Mouse (Mus musculus) bone marrow macrophage, adult 2 months (primary cell): ENCODE results near the gene Gnptab.

Experiments
- CTCF ChIP-seq: IDR thresholded peaks from 2 replicates; pipeline ENCODE4 v1.5.1; 2012; ENCODE audit warnings: low read depth, mild to moderate bottlenecking, low read length, moderate library complexity
- POLR2A ChIP-seq: IDR thresholded peaks from 2 replicates; pipeline ENCODE4 v1.6.1; 2012; ENCODE audit warnings: mild to moderate bottlenecking, low read depth, low read length, borderline replicate concordance

DNA sequence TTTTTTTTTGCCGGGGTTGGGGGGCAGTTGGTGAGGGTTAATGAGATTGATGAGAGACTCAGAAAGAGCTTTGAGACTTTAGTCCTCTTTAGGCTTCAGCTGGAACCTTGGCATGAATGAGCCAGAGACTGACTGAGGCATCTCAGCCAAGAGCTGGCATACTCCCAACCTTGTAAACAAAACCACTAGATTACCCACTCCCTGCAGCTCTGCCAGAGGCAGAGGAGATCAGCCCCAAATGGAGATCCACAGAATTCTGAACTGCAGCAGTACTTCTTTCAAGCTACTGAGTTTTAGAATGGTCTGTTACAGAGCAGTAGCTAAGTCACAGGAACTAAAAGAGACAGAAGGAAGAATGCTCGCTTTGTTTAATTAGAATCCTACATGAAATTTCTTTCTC lies 72.3 kb downstream of the Gnptab start:
- no peak for TF ChIP-seq CTCF
- TF ChIP-seq POLR2A: no peak
